Mouse (Mus musculus) G1E (cell line): ENCODE data around the gene Ppp1r36.

ENCODE experiments used
- CTCF ChIP-seq: IDR thresholded peaks from 2 replicates; pipeline ENCODE4 v1.5.1; 2012; ENCODE audit warnings: low read depth, low read length, inconsistent platforms, mixed read lengths
- GATA1 ChIP-seq: IDR thresholded peaks from 2 replicates; pipeline ENCODE4 v1.6.1; 2012; ENCODE audit warnings: borderline replicate concordance, low read length, inconsistent platforms, mixed read lengths

DNA sequence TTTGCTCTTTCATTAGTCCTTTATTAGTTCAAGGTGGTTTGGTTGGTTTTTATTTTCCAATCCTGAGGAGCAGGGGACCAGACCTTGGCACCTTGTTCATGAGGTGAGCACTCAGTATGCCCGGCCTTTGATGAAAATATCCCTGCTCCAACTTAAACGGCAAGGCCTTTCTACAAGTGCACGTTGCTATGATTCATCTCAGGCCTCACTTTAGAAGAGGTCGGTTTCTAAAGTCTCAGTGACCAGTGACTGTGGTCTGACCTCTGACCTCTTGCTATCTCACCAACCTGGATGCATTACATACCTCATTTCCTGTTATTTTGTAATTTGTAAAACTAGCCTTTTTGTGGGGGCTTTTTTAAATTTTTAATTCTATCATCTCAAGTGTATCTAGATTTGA, 8.2 kb upstream of the Ppp1r36 start:
- TF ChIP-seq CTCF = no peak
- no peak for TF ChIP-seq GATA1
